Mouse (Mus musculus) myocyte (in vitro differentiated cells): ENCODE data around the gene Rcvrn.

Source experiments
- E2F4 ChIP-seq: IDR thresholded peaks from one replicate; pipeline ENCODE4 v1.6.1; 2011; ENCODE audit warnings: mild to moderate bottlenecking, control low read depth, moderate library complexity; ENCODE audit not compliant: insufficient read depth
- POLR2A ChIP-seq: IDR thresholded peaks from one replicate; pipeline ENCODE4 v1.6.1; 2011; ENCODE audit warnings: low read depth, mild to moderate bottlenecking, control low read depth, moderate library complexity; ENCODE audit not compliant: insufficient read length

DNA sequence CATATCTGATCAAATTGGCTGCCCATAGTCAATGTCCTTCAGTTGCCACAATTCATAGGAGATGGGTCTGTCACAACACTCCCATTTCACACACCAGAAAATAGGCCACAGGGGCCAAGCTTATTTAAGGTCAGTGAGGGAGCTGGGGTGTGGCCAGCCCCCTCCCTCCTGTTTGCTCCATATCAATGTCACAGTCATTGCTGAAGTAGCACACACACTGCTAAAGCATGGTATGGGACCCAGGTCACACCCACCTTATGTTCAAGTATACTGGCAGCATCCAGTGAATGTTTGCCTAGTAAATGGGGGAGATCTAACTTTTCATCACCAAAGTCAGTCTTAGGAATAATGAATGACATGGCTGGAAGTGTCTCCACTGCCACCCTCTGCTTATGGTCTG, 33.6 kb downstream of the Rcvrn start:
- TF ChIP-seq POLR2A (no peak), E2F4 (no peak)
